Mouse (Mus musculus) ES-Bruce4 (cell line): ENCODE measurements around the gene Faf2.

Source experiments
- CTCF ChIP-seq: IDR thresholded peaks from one replicate; pipeline ENCODE4 v1.8.1; 2011; ENCODE audit warnings: low read depth, low read length
- EP300 ChIP-seq: IDR thresholded peaks from 2 replicates; pipeline ENCODE4 v1.6.1; 2011; ENCODE audit warnings: low read depth, low read length; ENCODE audit not compliant: insufficient read depth
- POLR2A ChIP-seq: IDR thresholded peaks from one replicate; pipeline ENCODE4 v1.8.1; 2011; ENCODE audit warnings: low read length; ENCODE audit not compliant: insufficient read depth

DNA sequence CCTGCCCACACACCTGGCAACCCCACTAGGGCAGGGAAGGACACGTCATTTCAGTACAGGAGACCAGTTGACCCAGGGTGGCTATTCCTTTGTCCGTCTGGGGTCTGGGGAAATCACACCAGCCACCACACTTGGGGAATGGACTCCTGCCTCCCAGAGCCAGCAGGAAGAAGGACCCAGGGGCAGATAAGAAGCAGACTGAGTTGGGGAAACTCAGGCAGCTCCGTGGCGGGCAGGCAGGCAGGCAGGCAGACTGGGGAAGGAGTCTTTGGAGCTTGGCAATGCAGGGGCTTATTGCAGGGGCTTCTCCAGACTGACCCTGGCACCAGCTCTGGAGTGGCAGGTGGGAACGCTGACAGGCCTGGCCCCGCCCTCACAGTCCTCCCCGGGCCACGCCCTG lies 59.7 kb downstream of the Faf2 start:
- no peak for TF ChIP-seq CTCF
- TF ChIP-seq EP300 = no peak
- TF ChIP-seq POLR2A = no peak
